Comparison of ENCODE assay signal across 7 mouse cellular contexts in the genomic region with DNA sequence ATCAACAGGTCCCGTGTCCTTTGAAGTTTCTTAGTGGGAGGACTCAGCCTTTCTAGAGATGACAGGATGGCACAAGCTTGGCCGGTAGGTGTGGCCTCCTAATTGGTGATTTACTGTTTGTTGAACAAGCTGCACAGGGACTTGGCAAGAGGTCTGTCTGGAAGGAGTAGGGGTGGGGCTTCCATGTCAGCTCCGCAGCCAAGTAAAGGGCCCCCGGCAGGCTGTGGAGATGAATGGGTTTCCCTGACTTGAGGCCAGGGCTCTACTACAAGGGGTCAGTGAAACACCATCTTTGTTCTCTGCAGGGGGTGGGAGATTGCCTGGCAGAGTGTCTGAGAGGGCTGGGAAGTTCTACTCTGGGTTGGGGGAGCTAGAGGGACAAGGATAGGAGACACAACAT.
DNase-seq lines count a peak whose midpoint lies in the region; ATAC-seq lines count a peak whose summit lies in the region.

No protein-coding gene starts in this region.

- no peak overlapping the region for H3K4me2 ChIP-seq in forebrain, embryonic 13.5 days

- H3K27ac ChIP-seq in forebrain, embryonic 13.5 days = no peak overlapping the region

- ATAC-seq in forebrain, embryonic 13.5 days = peak; percentile 53; the same call in 1 of the 2 replicates

- H3K4me1 ChIP-seq in forebrain, embryonic 13.5 days = peaks cover 18% of the 10 kb centered on the region

- H3K4me3 ChIP-seq in forebrain, embryonic 13.5 days = no peak overlapping the region

- peak; percentile 55 for DNase-seq in urinary bladder, postnatal 14 days (ENCODE audit: low spot score)
- DNase-seq in urinary bladder, postnatal 10 days (ENCODE audit: low spot score) = no peak
- peak; percentile 60 to 75 for DNase-seq in kidney, postnatal 36 days
- DNase-seq in ovary, postnatal 14 days (ENCODE audit: low spot score) = peak; percentile 15
- DNase-seq in cerebellum, postnatal 36 days = no peak
- DNase-seq in gastrocnemius, postnatal 25 days = no peak

- H3K9ac ChIP-seq in forebrain, embryonic 13.5 days = no peak overlapping the region

- H3K9me3 ChIP-seq in forebrain, embryonic 13.5 days (replicated peaks) = no peaks in the 10 kb centered on the region

- no peaks in the 10 kb centered on the region for H3K36me3 ChIP-seq in forebrain, embryonic 13.5 days (ENCODE audit: poor library complexity, severe bottlenecking)

- 14% methylated on average over 4 of the region's 4 CpGs for WGBS in forebrain, embryonic 13.5 days

- no peaks in the 10 kb centered on the region for H3K27me3 ChIP-seq in forebrain, embryonic 13.5 days

Comparison
In these comparisons a context has a peak if more than half of its experiments do, and no peak if none do; other contexts are left out.
1. DNase-seq: peak in urinary bladder, postnatal 14 days (single experiment), kidney, postnatal 36 days (2 of 2) and ovary, postnatal 14 days (single experiment); none in urinary bladder, postnatal 10 days (single experiment), cerebellum, postnatal 36 days (0 of 2) and gastrocnemius, postnatal 25 days (single experiment).